In genomic region chr4:141313481-141313880, GRCm38 (mm10) we compare ENCODE assay signal across 15 mouse cellular contexts. TPM values are rescaled to one million over a fixed set of nuclear protein-coding genes. Genes with fewer than 3 reads are reported as not detected.
DNase-seq lines count a peak whose midpoint lies in the region; ATAC-seq and TF ChIP-seq lines count a peak whose summit lies in the region.
"Had no signal": no experiment of that assay in that cellular context is flagged by ENCODE, and none has a peak within 500 bp of the region (broad histone marks: within the 10 kb centered on the region; RNA-seq: fewer than 3 reads in every experiment).

No protein-coding gene starts in this region.

- H3K27ac ChIP-seq in heart, embryonic 14.5 days (replicated peaks in 1 of 2; ENCODE audit: control insufficient read depth in 1 of 2, insufficient read depth in 1 of 2, low read depth in 2 of 2, low read length in 2 of 2), result peak overlapping the region; percentile 23 to 38; a peak in 2 of 4 replicates
- H3K27ac ChIP-seq in lung, embryonic 14.5 days (ENCODE audit: low read depth), result 0 out of 2 replicates have a peak overlapping the region, but pooled peaks have one; percentile 33
- peak overlapping the region; percentile 78 for H3K27ac ChIP-seq in MEL (ENCODE audit: control insufficient read depth, low read depth, low read length)
- 0 out of 2 replicates have a peak overlapping the region, but pooled peaks have one; percentile 2 for H3K27ac ChIP-seq in embryonic facial prominence, embryonic 15.5 days (replicated peaks)
- H3K27ac ChIP-seq: forebrain, embryonic 13.5 days; macrophage had no signal

- TF ChIP-seq RAD21 in MEL (IDR thresholded peaks at IDR 0.05; ENCODE audit: low read depth, low read length), result no peak

- no peak for DNase-seq in heart, adult 11 months
- no peak for DNase-seq in lung, embryonic 14.5 days
- no peak for DNase-seq in lung, postnatal 4 days
- DNase-seq in MEL (ENCODE audit: low read depth, low spot score), result peak; percentile 75
- DNase-seq in cerebellum, postnatal 10 days, result no peak
- DNase-seq: cerebellum, adult 9-11 months; gastrocnemius, postnatal 14 days; thymus, postnatal 36 days had no signal

- H3K27me3 ChIP-seq in heart, embryonic 14.5 days (ENCODE audit: control insufficient read depth, insufficient read depth, low read length), result no peaks in the 10 kb centered on the region
- H3K27me3 ChIP-seq in lung, embryonic 14.5 days (ENCODE audit: insufficient read depth, low read length), result no peaks in the 10 kb centered on the region
- no peaks in the 10 kb centered on the region for H3K27me3 ChIP-seq in MEL (ENCODE audit: control insufficient read depth in 1 of 2, insufficient read depth in 2 of 2, low read length in 2 of 2)
- no peaks in the 10 kb centered on the region for H3K27me3 ChIP-seq in embryonic facial prominence, embryonic 15.5 days
- H3K27me3 ChIP-seq: forebrain, embryonic 13.5 days; Patski had no signal

- H3K9me3 ChIP-seq in heart, embryonic 14.5 days (ENCODE audit: control insufficient read depth, low read length), result no peaks in the 10 kb centered on the region
- H3K9me3 ChIP-seq in lung, embryonic 14.5 days (ENCODE audit: low read depth, low read length), result no peaks in the 10 kb centered on the region
- no peaks in the 10 kb centered on the region for H3K9me3 ChIP-seq in MEL (replicated peaks; ENCODE audit: insufficient read depth, low read length)
- H3K9me3 ChIP-seq in embryonic facial prominence, embryonic 15.5 days (replicated peaks), result no peaks in the 10 kb centered on the region
- H3K9me3 ChIP-seq: forebrain, embryonic 13.5 days had no signal

- TF ChIP-seq EP300 in MEL (IDR thresholded peaks at IDR 0.05; ENCODE audit: low read depth in 1 of 2, low read length in 2 of 2), result peak; percentile 12 to 62; a peak in 2 of 4 replicates

- no peak overlapping the region for H3K4me2 ChIP-seq in heart, embryonic 14.5 days (ENCODE audit: low read length)
- no peak overlapping the region for H3K4me2 ChIP-seq in lung, embryonic 14.5 days
- 0 out of 2 replicates have a peak overlapping the region, but pooled peaks have one; percentile 2 for H3K4me2 ChIP-seq in embryonic facial prominence, embryonic 15.5 days (replicated peaks)
- H3K4me2 ChIP-seq: forebrain, embryonic 13.5 days had no signal

- TF ChIP-seq POLR2A in MEL (IDR thresholded peaks at IDR 0.05; ENCODE audit: control insufficient read depth in 1 of 2, insufficient read depth in 1 of 2, low read depth in 1 of 2, low read length in 2 of 2, poor library complexity in 1 of 2), result 0 out of 4 replicates have a peak, but pooled peaks of 1 of the 2 experiments have one; percentile 13

- no peaks in the 10 kb centered on the region for H3K79me2 ChIP-seq in MEL (ENCODE audit: control insufficient read depth, insufficient read depth, low read length, poor library complexity)

- no peak overlapping the region for H3K4me3 ChIP-seq in heart, embryonic 14.5 days (ENCODE audit: control insufficient read depth in 1 of 2, insufficient read depth in 1 of 2, low read depth in 1 of 2, low read length in 2 of 2)
- no peak overlapping the region for H3K4me3 ChIP-seq in lung, embryonic 14.5 days (ENCODE audit: low read depth, low read length)
- peak overlapping the region; percentile 0 to 42 for H3K4me3 ChIP-seq in MEL (ENCODE audit: control insufficient read depth in 1 of 2, insufficient read depth in 1 of 2, low read depth in 2 of 2, low read length in 2 of 2)
- H3K4me3 ChIP-seq in embryonic facial prominence, embryonic 15.5 days (replicated peaks), result no peak overlapping the region
- H3K4me3 ChIP-seq: forebrain, embryonic 13.5 days had no signal

- H3K4me1 ChIP-seq in heart, embryonic 14.5 days (ENCODE audit: control insufficient read depth in 2 of 2, insufficient read depth in 2 of 2, low read length in 2 of 2), result peaks cover 54 to 61% of the 10 kb centered on the region in 2 experiments
- peaks cover 14% of the 10 kb centered on the region for H3K4me1 ChIP-seq in lung, embryonic 14.5 days (ENCODE audit: insufficient read depth)
- peaks cover 13 to 49% of the 10 kb centered on the region in 2 experiments for H3K4me1 ChIP-seq in MEL (ENCODE audit: control insufficient read depth in 1 of 2, insufficient read depth in 2 of 2, low read length in 2 of 2)
- H3K4me1 ChIP-seq in embryonic facial prominence, embryonic 15.5 days, result peaks cover 55% of the 10 kb centered on the region

- WGBS in heart, embryonic 14.5 days, result 59% methylated on average over 8 of the region's 8 CpGs
- 56% methylated on average over 8 of the region's 8 CpGs for WGBS in lung, embryonic 14.5 days
- 43% methylated on average over 8 of the region's 8 CpGs for WGBS in embryonic facial prominence, embryonic 15.5 days

- H3K36me3 ChIP-seq in heart, embryonic 14.5 days (ENCODE audit: control insufficient read depth, insufficient read depth, low read length), result peaks cover 23% of the 10 kb centered on the region
- H3K36me3 ChIP-seq in lung, embryonic 14.5 days (ENCODE audit: insufficient read depth), result peaks cover 26% of the 10 kb centered on the region
- H3K36me3 ChIP-seq in MEL (ENCODE audit: control insufficient read depth in 1 of 2, insufficient read depth in 2 of 2, low read length in 2 of 2), result peaks cover 0 to 29% of the 10 kb centered on the region in 2 experiments; a peak in 2 of 4 replicates
- H3K36me3 ChIP-seq in embryonic facial prominence, embryonic 15.5 days, result peaks cover 2% of the 10 kb centered on the region; the same call in 1 of the 2 replicates

- ATAC-seq in heart, embryonic 14.5 days (ENCODE audit: insufficient number of reproducible peaks, insufficient read depth, low FRiP score, low read depth), result no peak
- ATAC-seq in lung, embryonic 14.5 days (ENCODE audit: insufficient read depth), result no peak
- ATAC-seq in embryonic facial prominence, embryonic 15.5 days (ENCODE audit: insufficient number of reproducible peaks, low FRiP score, low TSS enrichment, low read depth), result no peak
- ATAC-seq: forebrain, embryonic 13.5 days; hindbrain, embryonic 16.5 days; Patski had no signal

- H3K9ac ChIP-seq in heart, embryonic 14.5 days (ENCODE audit: low read length), result no peak overlapping the region
- H3K9ac ChIP-seq in lung, embryonic 14.5 days, result no peak overlapping the region
- H3K9ac ChIP-seq in MEL (ENCODE audit: control insufficient read depth, low read depth, low read length, poor library complexity, severe bottlenecking), result peak overlapping the region; percentile 43
- no peak overlapping the region for H3K9ac ChIP-seq in embryonic facial prominence, embryonic 15.5 days
- H3K9ac ChIP-seq: forebrain, embryonic 13.5 days had no signal

- no peak for TF ChIP-seq CTCF in lung, embryonic 14.5 days (IDR thresholded peaks at IDR 0.05; ENCODE audit: low read depth)
- no peak for TF ChIP-seq CTCF in MEL (IDR thresholded peaks at IDR 0.05 in 2 of 3, conservative IDR thresholded peaks at IDR 0.05 in 1 of 3; ENCODE audit: control insufficient read depth in 1 of 3, insufficient read depth in 1 of 3, low read depth in 2 of 3, low read length in 3 of 3, poor library complexity in 1 of 3, severe bottlenecking in 1 of 3)

TF ChIP-seq in MEL, 35 proteins besides CTCF, POLR2A, EP300 and RAD21:
- TF ChIP-seq TCF12 (IDR thresholded peaks at IDR 0.05; ENCODE audit: low read depth, low read length) (peak; percentile 50; the same call in 1 of the 2 replicates), UBTF (IDR thresholded peaks at IDR 0.05; ENCODE audit: borderline replicate concordance, insufficient read depth, low read depth, low read length) (no peak), HCFC1 (IDR thresholded peaks at IDR 0.05; ENCODE audit: low read depth, low read length) (0 out of 2 replicates have a peak, but pooled peaks have one; percentile 33), MAZ (IDR thresholded peaks at IDR 0.05; ENCODE audit: low read depth, low read length) (peak; percentile 78; the same call in 1 of the 2 replicates), GATA1 (IDR thresholded peaks at IDR 0.05; ENCODE audit: low read depth, low read length) (peak; percentile 65), POLR2AphosphoS5 (IDR thresholded peaks at IDR 0.05; ENCODE audit: borderline replicate concordance, low read depth, low read length) (no peak), MYC (IDR thresholded peaks at IDR 0.05; ENCODE audit: low read depth, low read length) (0 out of 2 replicates have a peak, but pooled peaks have one; percentile 34), MYB (IDR thresholded peaks at IDR 0.05; ENCODE audit: low read depth, low read length) (no peak), TBP (IDR thresholded peaks at IDR 0.05; ENCODE audit: low read depth, low read length) (0 out of 2 replicates have a peak, but pooled peaks have one; percentile 23), ZNF384 (IDR thresholded peaks at IDR 0.05; ENCODE audit: low read depth, low read length) (no peak), BHLHE40 (IDR thresholded peaks at IDR 0.05; ENCODE audit: borderline replicate concordance, low read depth, low read length) (peak; percentile 62; the same call in 1 of the 2 replicates), MXI1 (IDR thresholded peaks at IDR 0.05; ENCODE audit: low read depth, low read length) (peak; percentile 55; the same call in 1 of the 2 replicates), RCOR1 (IDR thresholded peaks at IDR 0.05; ENCODE audit: low read depth, low read length) (peak; percentile 60; the same call in 1 of the 2 replicates), NRF1 (IDR thresholded peaks at IDR 0.05; ENCODE audit: insufficient read depth, low read depth, low read length, poor library complexity, severe bottlenecking) (no peak), POLR2AphosphoS2 (IDR thresholded peaks at IDR 0.05; ENCODE audit: low read length) (no peak), ETS1 (IDR thresholded peaks at IDR 0.05; ENCODE audit: low read depth, low read length) (peak; percentile 56)

RNA-seq across cellular contexts. Expression of gene Epha2, which starts 12.4 kb away (rescaled TPM):
- 1.9 TPM in 2 replicates for polyA plus RNA-seq in heart, embryonic 14.5 days (2014; fragmentation: Nextera tagmentation; extraction: Ambion mirVana)
- 6.9 and 7.6 TPM in 2 replicates for polyA plus RNA-seq in lung, embryonic 14.5 days (2014; fragmentation: Nextera tagmentation; extraction: Ambion mirVana)
- 2.3 and 2.5 TPM in 2 replicates for total RNA-seq in MEL (2012; rRNA removed)
- polyA plus RNA-seq in MEL (2012; ENCODE audit: insufficient read depth in 1 of 2, insufficient read length in 2 of 2, low read depth in 1 of 2, low replicate concordance in 2 of 2, missing spikeins in 1 of 2), result 1 to 10 TPM in 1 of 2 experiments, not detected in 1; 5.9 TPM
- 7.4 and 7.6 TPM in 2 replicates for polyA plus RNA-seq in embryonic facial prominence, embryonic 15.5 days (2015; fragmentation: Nextera tagmentation; extraction: Ambion mirVana)

RNA-seq across cellular contexts. Expression of gene Fam131c, which starts 54.5 kb away (rescaled TPM):
- polyA plus RNA-seq in heart, embryonic 14.5 days (2014; fragmentation: Nextera tagmentation; extraction: Ambion mirVana), result 0.88 and 0.92 TPM in 2 replicates
- polyA plus RNA-seq in lung, embryonic 14.5 days (2014; fragmentation: Nextera tagmentation; extraction: Ambion mirVana), result 3.2 and 4.2 TPM in 2 replicates
- not detected in 2 replicates for total RNA-seq in MEL (2012; rRNA removed)
- not detected for polyA plus RNA-seq in MEL (2012; ENCODE audit: insufficient read depth in 1 of 2, insufficient read length in 2 of 2, low read depth in 1 of 2, low replicate concordance in 2 of 2, missing spikeins in 1 of 2)
- 3.6 and 4.3 TPM in 2 replicates for polyA plus RNA-seq in embryonic facial prominence, embryonic 15.5 days (2015; fragmentation: Nextera tagmentation; extraction: Ambion mirVana)
- total RNA-seq: neutrophil, adult 5-6 weeks had no signal
- polyA plus RNA-seq: macrophage had no signal

Comparison
In these comparisons a context has a peak if more than half of its experiments do, and no peak if none do; other contexts are left out.
1. H3K27ac ChIP-seq: peak in every context shown above with its lines; median percentile 78 in MEL; 33 in lung, embryonic 14.5 days; 30 in heart, embryonic 14.5 days; 2 in embryonic facial prominence, embryonic 15.5 days.
2. H3K4me3 ChIP-seq: peak in MEL (2 of 2); none in heart, embryonic 14.5 days (0 of 2), lung, embryonic 14.5 days (single experiment) and embryonic facial prominence, embryonic 15.5 days (single experiment).